Mouse (Mus musculus): ENCODE data around the gene Cxxc4. TPM values are rescaled to one million over a fixed set of nuclear protein-coding genes. Genes with fewer than 3 reads are reported as not detected.

Gene Cxxc4
- polyA plus RNA-seq, 1 experiment from 2014 or later = 3.8 TPM

- Histone ChIP-seq H3K36me3 (no peaks in the 10 kb centered on the region), H3K9me3 (no peaks in the 10 kb centered on the region), H3K4me3 (no peak overlapping the region), H3K4me1 (no peaks in the 10 kb centered on the region), H3K9ac (no peak overlapping the region), H3K4me2 (no peak overlapping the region), H3K27me3 (no peaks in the 10 kb centered on the region), H3K27ac (no peak overlapping the region)
- 64% methylated on average over 3 of the region's 3 CpGs for WGBS
- ATAC-seq (ENCODE audit: insufficient number of reproducible peaks, low FRiP score, low TSS enrichment, low read depth) = no peak
These were observed 23.0 kb downstream of the Cxxc4 start for GRCm38 (mm10) chr3:134259300-134259699.

GRCm38 (mm10) chr3:134279655-134280054 is 43.4 kb downstream of the Cxxc4 start:
- no peak overlapping the region for H3K4me3 ChIP-seq
- no peak for ATAC-seq (ENCODE audit: insufficient number of reproducible peaks, low FRiP score, low TSS enrichment, low read depth)
- H3K4me2 ChIP-seq = no peak overlapping the region
- no peak overlapping the region for H3K27ac ChIP-seq
- H3K9ac ChIP-seq = no peak overlapping the region
- no peaks in the 10 kb centered on the region for H3K9me3 ChIP-seq
- no peaks in the 10 kb centered on the region for H3K4me1 ChIP-seq
- H3K27me3 ChIP-seq = no peaks in the 10 kb centered on the region
- no peaks in the 10 kb centered on the region for H3K36me3 ChIP-seq

- Histone ChIP-seq H3K27me3 (no peaks in the 10 kb centered on the region), H3K36me3 (no peaks in the 10 kb centered on the region), H3K4me2 (no peak overlapping the region), H3K9me3 (no peaks in the 10 kb centered on the region), H3K9ac (no peak overlapping the region), H3K4me3 (no peak overlapping the region), H3K27ac (no peak overlapping the region), H3K4me1 (no peaks in the 10 kb centered on the region)
- 33% methylated on average over 14 of the region's 14 CpGs for WGBS
- ATAC-seq (ENCODE audit: insufficient number of reproducible peaks, low FRiP score, low TSS enrichment, low read depth) = no peak
These were observed 45.5 kb downstream of the Cxxc4 start for GRCm38 (mm10) chr3:134281527-134282370.

GRCm38 (mm10) chr3:134295217-134295616 is 58.9 kb downstream of the Cxxc4 start:
- H3K27ac ChIP-seq = no peak overlapping the region
- no peak overlapping the region for H3K4me2 ChIP-seq
- WGBS = 62% methylated on average over 6 of the region's 6 CpGs

GRCm38 (mm10) chr3:134302681-134303491 is 66.6 kb downstream of the Cxxc4 start:
- peak overlapping the region; percentile 21 for H3K4me3 ChIP-seq
- no peak overlapping the region for H3K27ac ChIP-seq
- no peaks in the 10 kb centered on the region for H3K36me3 ChIP-seq
- no peak overlapping the region for H3K9ac ChIP-seq
- 21% methylated on average over 21 of the region's 21 CpGs for WGBS
- H3K4me2 ChIP-seq = peak overlapping the region; percentile 38
- ATAC-seq (ENCODE audit: insufficient number of reproducible peaks, low FRiP score, low TSS enrichment, low read depth) = no peak
- H3K9me3 ChIP-seq = no peaks in the 10 kb centered on the region
- peaks cover 22% of the 10 kb centered on the region for H3K4me1 ChIP-seq
- no peaks in the 10 kb centered on the region for H3K27me3 ChIP-seq

More at GRCm38 (mm10) chr3:134295217-134295616, 58.9 kb downstream of the Cxxc4 start:
- no peak overlapping the region for H3K4me3 ChIP-seq
- no peaks in the 10 kb centered on the region for H3K9me3 ChIP-seq
- H3K4me1 ChIP-seq = no peaks in the 10 kb centered on the region
- no peaks in the 10 kb centered on the region for H3K36me3 ChIP-seq
- H3K27me3 ChIP-seq = no peaks in the 10 kb centered on the region
- no peak for ATAC-seq (ENCODE audit: insufficient number of reproducible peaks, low FRiP score, low TSS enrichment, low read depth)
- no peak overlapping the region for H3K9ac ChIP-seq

GRCm38 (mm10) chr3:134303492-134303808 is 67.2 kb downstream of the Cxxc4 start:
- 58% methylated on average over 3 of the region's 3 CpGs for WGBS
- no peak for ATAC-seq (ENCODE audit: insufficient number of reproducible peaks, low FRiP score, low TSS enrichment, low read depth)
- H3K9ac ChIP-seq = no peak overlapping the region
- H3K4me2 ChIP-seq = peak overlapping the region; percentile 38
- no peaks in the 10 kb centered on the region for H3K27me3 ChIP-seq
- peak overlapping the region; percentile 21; the same call in 1 of the 2 replicates for H3K4me3 ChIP-seq
- no peaks in the 10 kb centered on the region for H3K9me3 ChIP-seq
- H3K36me3 ChIP-seq = no peaks in the 10 kb centered on the region
- no peak overlapping the region for H3K27ac ChIP-seq
- H3K4me1 ChIP-seq = peaks cover 22% of the 10 kb centered on the region

GRCm38 (mm10) chr3:134306507-134306906 is 70.2 kb downstream of the Cxxc4 start:
- no peaks in the 10 kb centered on the region for H3K27me3 ChIP-seq
- 15% methylated on average over 4 of the region's 4 CpGs for WGBS
- no peak for ATAC-seq (ENCODE audit: insufficient number of reproducible peaks, low FRiP score, low TSS enrichment, low read depth)
- H3K9ac ChIP-seq = no peak overlapping the region
- no peaks in the 10 kb centered on the region for H3K9me3 ChIP-seq
- peaks cover 22% of the 10 kb centered on the region for H3K4me1 ChIP-seq
- H3K27ac ChIP-seq = peak overlapping the region; percentile 69
- no peak overlapping the region for H3K4me3 ChIP-seq
- H3K4me2 ChIP-seq = 0 out of 2 replicates have a peak overlapping the region, but pooled peaks have one; percentile 12
- H3K36me3 ChIP-seq = no peaks in the 10 kb centered on the region

- no peak overlapping the region for H3K27ac ChIP-seq
These were observed 71.5 kb downstream of the Cxxc4 start for GRCm38 (mm10) chr3:134307801-134308200.

More at GRCm38 (mm10) chr3:134307801-134308200, 71.5 kb downstream of the Cxxc4 start:
- H3K9me3 ChIP-seq = no peaks in the 10 kb centered on the region
- H3K9ac ChIP-seq = no peak overlapping the region
- no peak overlapping the region for H3K4me2 ChIP-seq
- no peak overlapping the region for H3K4me3 ChIP-seq
- no peaks in the 10 kb centered on the region for H3K27me3 ChIP-seq
- H3K4me1 ChIP-seq = peaks cover 19% of the 10 kb centered on the region
- ATAC-seq (ENCODE audit: insufficient number of reproducible peaks, low FRiP score, low TSS enrichment, low read depth) = no peak
- no peaks in the 10 kb centered on the region for H3K36me3 ChIP-seq

MicroRNA genes within 50 kb of the gene (microRNA counts, 519-probe panel; counts per million panel counts)
- 1,544 counts per million, percentile 17 among the panel's probes with 10 or more counts for microRNA mmu-miR-1895

Small RNAs within 50 kb of the gene (microRNA-seq; reads per million reads assigned to microRNA genes)
- not detected for gene Mir1895
